Mouse (Mus musculus) erythroblast, embryonic 14.5 days (primary cell): ENCODE measurements around the gene Rbm41. TPM values are rescaled to one million over a fixed set of nuclear protein-coding genes. Genes with fewer than 3 reads are reported as not detected.
A peak's percentile ranks its signal among the peaks of the same experiment; 100 is the strongest.

Source experiments
- H3K27me3 ChIP-seq: 2 replicates; pipeline ENCODE4 v1.6.1; 2012; ENCODE audit warnings: inconsistent platforms; ENCODE audit not compliant: control insufficient read depth
- H3K36me3 ChIP-seq: 2 replicates; pipeline ENCODE4 v1.6.1; 2012; ENCODE audit warnings: mild to moderate bottlenecking, inconsistent platforms; ENCODE audit not compliant: control insufficient read depth
- H3K4me1 ChIP-seq: 2 replicates; pipeline ENCODE4 v1.6.1; 2012; ENCODE audit warnings: inconsistent platforms; ENCODE audit not compliant: control insufficient read depth
- H3K4me3 ChIP-seq: replicated peaks from 2 replicates; pipeline ENCODE3; 2012; ENCODE audit warnings: moderate library complexity, mild to moderate bottlenecking, inconsistent platforms
- H3K9me3 ChIP-seq: 2 replicates; pipeline ENCODE4 v1.6.1; 2012; ENCODE audit warnings: low read length, inconsistent platforms, mixed read lengths; ENCODE audit not compliant: control insufficient read depth
- GATA1 ChIP-seq: IDR thresholded peaks from 2 replicates; pipeline ENCODE4 v1.6.1; 2012; ENCODE audit warnings: low read length, inconsistent platforms, mixed read lengths
- TAL1 ChIP-seq: IDR thresholded peaks from 3 replicates; pipeline ENCODE4 v1.6.1; 2012; ENCODE audit warnings: low read length, inconsistent platforms, mixed read lengths
- polyA plus RNA-seq: library from polyadenylated mRNA; stranded (reverse); fragments of >175 nt; gene quantifications from 2 replicates; pipeline ENCODE4 v1.2.3, GENCODE M21; 2012

Gene Rbm41
- polyA plus RNA-seq, 1 experiment: 0.08 TPM

GRCm38 (mm10) chrX:139877105-139877504 lies 121.3 kb downstream of the Rbm41 start:
- peaks cover 5% of the 10 kb centered on the region; the same call in 1 of the 2 replicates for H3K27me3 ChIP-seq
- H3K9me3 ChIP-seq: no peaks in the 10 kb centered on the region
- no peaks in the 10 kb centered on the region for H3K36me3 ChIP-seq
- no peak for TF ChIP-seq GATA1
- no peak overlapping the region for H3K4me3 ChIP-seq
- no peaks in the 10 kb centered on the region for H3K4me1 ChIP-seq

- Histone ChIP-seq H3K4me1 (peaks cover 5% of the 10 kb centered on the region), H3K9me3 (peaks cover 7% of the 10 kb centered on the region), H3K27me3 (peaks cover 16% of the 10 kb centered on the region), H3K4me3 (peak within 1 kb of the TSS; percentile 60), H3K36me3 (no peaks in the 10 kb centered on the region)
- no peak for TF ChIP-seq TAL1
- no peak for TF ChIP-seq GATA1
These were observed 127.2 kb downstream of the Rbm41 start, which contains the start of gene Morc4 for GRCm38 (mm10) chrX:139870938-139871791. Gene Morc4, minus strand, starts transcription at chrX:139871677.

GRCm38 (mm10) chrX:139870300-139870711 lies 128.1 kb downstream of the Rbm41 start:
- Histone ChIP-seq H3K4me1 (peaks cover 5% of the 10 kb centered on the region), H3K9me3 (peaks cover 7% of the 10 kb centered on the region), H3K4me3 (peak overlapping the region; percentile 60), H3K36me3 (no peaks in the 10 kb centered on the region), H3K27me3 (peaks cover 16% of the 10 kb centered on the region)
- TF ChIP-seq GATA1 (no peak), TAL1 (no peak)

GRCm38 (mm10) chrX:139859402-139859801 lies 139.0 kb downstream of the Rbm41 start:
- H3K27me3 ChIP-seq: no peaks in the 10 kb centered on the region
- TF ChIP-seq GATA1: no peak
- TF ChIP-seq TAL1: no peak
- H3K4me3 ChIP-seq: no peak overlapping the region
- H3K9me3 ChIP-seq: no peaks in the 10 kb centered on the region
- no peaks in the 10 kb centered on the region for H3K36me3 ChIP-seq
- H3K4me1 ChIP-seq: no peaks in the 10 kb centered on the region

- H3K4me1 ChIP-seq: no peaks in the 10 kb centered on the region
- H3K9me3 ChIP-seq: no peaks in the 10 kb centered on the region
- no peaks in the 10 kb centered on the region for H3K36me3 ChIP-seq
- no peak overlapping the region for H3K4me3 ChIP-seq
- H3K27me3 ChIP-seq: no peaks in the 10 kb centered on the region
- TF ChIP-seq TAL1: no peak
- TF ChIP-seq GATA1: no peak
These were observed 143.6 kb downstream of the Rbm41 start for GRCm38 (mm10) chrX:139854795-139855194.

- H3K27me3 ChIP-seq: no peaks in the 10 kb centered on the region
- TF ChIP-seq TAL1: no peak
- no peak for TF ChIP-seq GATA1
- no peaks in the 10 kb centered on the region for H3K4me1 ChIP-seq
- no peak overlapping the region for H3K4me3 ChIP-seq
- no peaks in the 10 kb centered on the region for H3K9me3 ChIP-seq
- H3K36me3 ChIP-seq: no peaks in the 10 kb centered on the region
These were observed 157.3 kb downstream of the Rbm41 start for GRCm38 (mm10) chrX:139841091-139841490.

Other genes starting within 250 kb of the Rbm41 start
- not detected in 2 replicates for gene Ripply1, start 216.2 kb downstream of the Rbm41 start, polyA plus RNA-seq
- gene Cldn2, start 197.8 kb downstream of the Rbm41 start, polyA plus RNA-seq: not detected in 2 replicates
- 0.10 and 0.17 TPM in 2 replicates for gene Morc4, start 126.9 kb downstream of the Rbm41 start, polyA plus RNA-seq
- gene Nup62cl, start 64.1 kb upstream of the Rbm41 start, polyA plus RNA-seq: not detected in 2 replicates
- gene Pih1h3b, start 64.3 kb upstream of the Rbm41 start, polyA plus RNA-seq: not detected in 2 replicates